Mouse (Mus musculus) Patski (cell line): ENCODE measurements at regions not wholly inside any gene's neighbourhood (a gene's known extent, or its start where the extent isn't known, plus 50 kb on each side); places are given as distances from the start of the nearest gene placed in this dataset.

Source experiments
- ATAC-seq: fragments of 100-300 bp; one replicate; pipeline ENCODE4 v1.8.0; 2021
- CTCF ChIA-PET: fragments of 350-600 bp; sonication (Branson Sonifier 250); formaldehyde crosslinking; loops from one replicate; lab custom pipeline; 2022; ENCODE audit warnings: inconsistent platforms; lab: Charles Lee
- POLR2A ChIA-PET: fragments of 350-600 bp; sonication (Branson Sonifier 250); formaldehyde crosslinking; loops from one replicate; lab custom pipeline; 2022; ENCODE audit warnings: antibody characterized with exemption, inconsistent platforms; lab: Charles Lee
- DNase-seq: peaks from one replicate; pipeline ENCODE4 v3.0.0-alpha.2; 2011; ENCODE audit warnings: low read depth, low spot score
- H3K27me3 ChIP-seq: fragments of 371-371 bp; one replicate; pipeline ENCODE4 v1.5.1; 2021
- CTCF ChIP-seq: fragments of 100-300 bp; IDR thresholded peaks from one replicate; pipeline ENCODE4 v1.5.1; 2021
- in situ Hi-C: fragments of 300-500 bp; cut with MboI; formaldehyde crosslinking; loops from 3 replicates; pipeline ENCODE4 v1.11.1; 2018; ENCODE audit warnings: low pct_unique_long_range_greater_than_20kb, mixed read lengths

- POLR2A ChIA-PET = no interaction called here
- no peak for TF ChIP-seq CTCF
- no peaks in the 10 kb centered on the region for H3K27me3 ChIP-seq
- ATAC-seq (no peak), DNase-seq (no peak)
- CTCF ChIA-PET = no interaction called here
- in situ Hi-C loops = no loop called here
Observed at GRCm38 (mm10) chr2:9369572-9369971, 511.5 kb upstream of the 4930412O13Rik start.

DNA sequence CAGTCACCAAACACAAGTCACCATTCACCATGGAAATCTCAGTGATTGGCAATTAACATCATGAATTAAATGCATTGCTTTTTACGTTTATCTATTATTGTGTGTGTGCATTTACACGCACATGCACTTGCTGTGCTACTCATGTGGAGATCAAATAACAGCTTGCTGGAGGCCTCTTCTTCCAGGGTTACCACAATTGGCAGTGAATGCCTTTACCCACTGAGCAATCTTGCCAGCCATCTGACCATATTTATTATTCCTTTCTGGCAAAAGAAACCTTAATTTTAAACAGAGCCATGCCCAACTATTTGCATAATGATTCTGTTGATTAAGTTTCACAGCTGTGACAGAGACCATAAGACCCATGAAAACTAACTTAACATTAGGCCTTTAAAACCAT, 494.5 kb upstream of the 4930412O13Rik start:
- ChIA-PET CTCF (interaction anchor here (0.7 kb wide), 1 partner anchor 318 kb away, joined by 3 read pairs; no protein-coding TSS in a partner anchor), POLR2A (no interaction called here)
- in situ Hi-C loops = no loop called here
- H3K27me3 ChIP-seq = no peaks in the 10 kb centered on the region
- ATAC-seq (no peak), DNase-seq (no peak)
- no peak for TF ChIP-seq CTCF

DNA sequence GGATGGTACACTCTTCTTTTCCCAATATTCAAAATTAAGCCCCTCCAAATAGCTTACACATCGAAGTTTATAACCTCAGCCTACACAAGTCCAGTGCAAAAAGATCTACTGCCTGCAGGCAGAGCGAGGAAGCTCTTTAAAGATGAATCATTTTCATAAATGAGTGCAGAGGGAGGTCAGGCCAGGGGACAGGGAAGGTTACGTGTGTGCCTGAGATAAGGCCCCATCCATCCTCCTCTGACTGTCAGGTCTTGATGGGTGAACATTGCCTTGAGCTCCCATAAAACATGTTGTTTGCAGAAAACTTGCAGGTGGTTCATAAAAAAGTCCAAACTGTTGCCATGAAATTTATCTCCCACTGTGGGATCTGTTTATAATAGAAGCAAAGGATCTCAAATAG, 493.0 kb upstream of the 4930412O13Rik start:
- no peak for TF ChIP-seq CTCF
- H3K27me3 ChIP-seq = no peaks in the 10 kb centered on the region
- DNase-seq = no peak
- no peak for ATAC-seq
- ChIA-PET POLR2A (no interaction called here), CTCF (no interaction called here)
- in situ Hi-C loops = no loop called here

- in situ Hi-C loops = no loop called here
- ATAC-seq (no peak), DNase-seq (no peak)
- POLR2A ChIA-PET = no interaction called here
- H3K27me3 ChIP-seq = no peaks in the 10 kb centered on the region
- CTCF ChIA-PET = no interaction called here
- no peak for TF ChIP-seq CTCF
Observed at GRCm38 (mm10) chr2:9395379-9395999, 485.6 kb upstream of the 4930412O13Rik start.

DNA sequence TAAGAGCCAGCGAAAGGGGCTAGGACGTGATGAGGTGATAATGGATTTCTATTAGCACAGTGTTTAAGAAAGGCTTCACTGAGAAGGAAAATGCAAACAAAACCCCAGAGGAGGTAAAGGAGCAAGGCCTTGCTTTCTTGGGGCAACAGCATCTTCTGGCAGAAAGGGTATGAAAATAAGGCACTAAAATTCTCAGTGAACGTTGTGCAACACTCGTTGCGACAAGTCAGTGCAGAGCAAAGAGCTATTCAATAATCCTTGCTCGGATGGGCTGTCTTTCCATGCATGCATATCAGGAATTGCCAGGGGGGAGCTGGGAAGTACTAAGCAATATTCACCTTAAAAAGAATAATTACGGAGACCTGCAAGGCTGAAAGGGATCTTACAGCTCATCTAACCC, 479.6 kb upstream of the 4930412O13Rik start:
- CTCF ChIA-PET = interaction anchor here (1.7 kb wide), 1 partner anchor 16 kb away, joined by 4 read pairs; no protein-coding TSS in a partner anchor
- no peaks in the 10 kb centered on the region for H3K27me3 ChIP-seq
- DNase-seq (no peak), ATAC-seq (no peak)
- no peak for TF ChIP-seq CTCF
- in situ Hi-C loops = no loop called here
- POLR2A ChIA-PET = no interaction called here

DNA sequence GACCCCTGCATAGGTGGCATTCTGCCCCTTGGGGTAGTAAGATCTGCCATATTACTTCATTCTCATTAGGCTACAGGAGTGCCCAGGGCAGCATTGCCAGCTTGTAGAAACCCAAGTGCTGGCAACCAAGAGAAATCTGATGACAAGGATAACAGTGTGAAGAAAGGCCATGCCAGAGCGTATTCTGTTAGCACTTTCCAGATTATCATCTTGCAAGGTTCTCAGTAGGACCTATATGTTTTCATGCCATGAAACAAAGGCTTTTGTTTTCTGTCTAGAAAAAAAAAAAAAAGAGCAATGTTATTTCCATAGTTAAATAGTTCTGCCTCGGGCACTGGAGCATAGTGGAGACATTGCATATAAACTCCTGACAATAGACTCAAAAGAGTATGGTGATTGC, 478.8 kb upstream of the 4930412O13Rik start:
- DNase-seq (no peak), ATAC-seq (no peak)
- in situ Hi-C loops = no loop called here
- no peak for TF ChIP-seq CTCF
- POLR2A ChIA-PET = no interaction called here
- CTCF ChIA-PET = interaction anchor here (1.7 kb wide), 1 partner anchor 15 kb away, joined by 4 read pairs; no protein-coding TSS in a partner anchor
- no peaks in the 10 kb centered on the region for H3K27me3 ChIP-seq

- CTCF ChIA-PET = no interaction called here
- ATAC-seq = no peak
- POLR2A ChIA-PET = no interaction called here
- no peak for DNase-seq
- in situ Hi-C loops = no loop called here
- TF ChIP-seq CTCF = no peak
- H3K27me3 ChIP-seq = peaks cover 7% of the 10 kb centered on the region
Observed at GRCm38 (mm10) chr2:9409075-9409474, 472.0 kb upstream of the 4930412O13Rik start.

DNA sequence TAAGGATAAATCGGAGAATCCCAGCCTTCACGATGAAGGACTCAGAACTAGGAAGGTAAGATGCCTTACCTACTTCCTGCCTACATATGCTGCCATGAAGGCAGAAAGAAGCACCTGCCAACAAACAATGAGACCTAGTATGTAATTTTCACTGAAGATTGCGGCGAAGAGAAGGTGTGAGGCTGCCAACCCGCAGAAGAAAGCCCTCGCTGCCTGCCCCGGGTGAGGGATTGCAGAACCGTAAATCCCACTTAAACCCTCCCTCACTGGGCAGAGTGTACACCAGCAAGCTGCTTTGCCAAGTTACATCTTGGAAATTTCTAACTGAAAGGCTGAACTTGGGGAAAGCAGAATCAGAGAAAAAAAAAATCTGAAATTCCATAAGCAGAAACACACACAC, 458.4 kb upstream of the 4930412O13Rik start:
- POLR2A ChIA-PET = no interaction called here
- CTCF ChIA-PET = no interaction called here

GRCm38 (mm10) chr2:9423534-9423933, 457.5 kb upstream of the 4930412O13Rik start:
- ChIA-PET POLR2A (no interaction called here), CTCF (no interaction called here)
- ATAC-seq = no peak
- H3K27me3 ChIP-seq = no peaks in the 10 kb centered on the region
- no peak for TF ChIP-seq CTCF
- no peak for DNase-seq
- in situ Hi-C loops = no loop called here

More for the DNA sequence above, 458.4 kb upstream of the 4930412O13Rik start:
- in situ Hi-C loops = no loop called here
- no peaks in the 10 kb centered on the region for H3K27me3 ChIP-seq
- DNase-seq = no peak
- ATAC-seq = no peak
- TF ChIP-seq CTCF = no peak

GRCm38 (mm10) chr2:9433110-9433940, 447.7 kb upstream of the 4930412O13Rik start:
- peaks cover 7% of the 10 kb centered on the region for H3K27me3 ChIP-seq
- DNase-seq (no peak), ATAC-seq (no peak)
- in situ Hi-C loops = no loop called here
- TF ChIP-seq CTCF = no peak
- ChIA-PET CTCF (no interaction called here), POLR2A (no interaction called here)
